Mouse (Mus musculus) small intestine, adult 2 months (tissue): ENCODE measurements around the gene Oxnad1.

Source experiments
- CTCF ChIP-seq: fragments of 200-500 bp; IDR thresholded peaks from 2 replicates; pipeline ENCODE4 v1.5.1; 2012; ENCODE audit warnings: low read depth, mild to moderate bottlenecking, control low read depth, inconsistent platforms, low read length, moderate library complexity, mixed read lengths; ENCODE audit not compliant: insufficient replicate concordance, insufficient read length; ENCODE audit errors: extremely low read depth
- POLR2A ChIP-seq: fragments of 200-500 bp; IDR thresholded peaks from 2 replicates; pipeline ENCODE4 v1.6.1; 2012; ENCODE audit warnings: low read depth, mild to moderate bottlenecking, control low read depth, inconsistent platforms, low read length, moderate library complexity

DNA sequence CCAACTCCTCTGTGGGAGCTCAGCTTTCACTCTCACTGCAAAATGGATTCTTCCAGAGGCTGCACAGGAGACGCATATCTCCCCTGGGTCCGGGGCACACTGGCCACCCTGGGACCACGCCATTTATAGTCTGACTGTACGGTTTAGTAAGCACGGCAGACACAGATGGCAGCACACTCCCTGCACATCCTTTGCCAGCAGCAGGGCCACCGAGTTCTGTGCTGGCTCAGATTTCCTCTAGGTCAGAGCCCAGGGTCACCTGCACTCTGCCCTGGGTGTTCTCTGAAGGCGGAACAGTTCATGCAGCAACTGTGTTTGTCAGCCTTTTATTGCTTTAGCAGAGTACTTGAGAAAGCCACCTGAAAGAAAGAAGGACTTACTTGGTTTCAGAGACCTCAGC, 11.3 kb upstream of the Oxnad1 start:
- no peak for TF ChIP-seq POLR2A
- TF ChIP-seq CTCF: no peak
